Mouse (Mus musculus): ENCODE results near the gene Plekha6.

GRCm38 (mm10) chr1:133228809-133229487, 64.9 kb downstream of the Plekha6 start:
- no peak for TF ChIP-seq ZC3H11A (IDR thresholded peaks at IDR 0.05; ENCODE audit: borderline replicate concordance, low read depth, low read length)
- no peak for TF ChIP-seq MAFK (IDR thresholded peaks at IDR 0.05; ENCODE audit: insufficient read depth, low read depth, low read length)
- TF ChIP-seq CHD2 (IDR thresholded peaks at IDR 0.05; ENCODE audit: low read depth, low read length): no peak
- TF ChIP-seq ZNF384 (IDR thresholded peaks at IDR 0.05; ENCODE audit: low read depth, low read length): no peak

Measured in ES-E14 (cell line).